Mouse (Mus musculus) ES-Bruce4 (cell line): ENCODE measurements around the gene Mre11a.

ENCODE experiments used
- CTCF ChIP-seq: IDR thresholded peaks from one replicate; pipeline ENCODE4 v1.8.1; 2011; ENCODE audit warnings: low read depth, low read length
- EP300 ChIP-seq: IDR thresholded peaks from 2 replicates; pipeline ENCODE4 v1.6.1; 2011; ENCODE audit warnings: low read depth, low read length; ENCODE audit not compliant: insufficient read depth
- POLR2A ChIP-seq: IDR thresholded peaks from one replicate; pipeline ENCODE4 v1.8.1; 2011; ENCODE audit warnings: low read length; ENCODE audit not compliant: insufficient read depth

DNA sequence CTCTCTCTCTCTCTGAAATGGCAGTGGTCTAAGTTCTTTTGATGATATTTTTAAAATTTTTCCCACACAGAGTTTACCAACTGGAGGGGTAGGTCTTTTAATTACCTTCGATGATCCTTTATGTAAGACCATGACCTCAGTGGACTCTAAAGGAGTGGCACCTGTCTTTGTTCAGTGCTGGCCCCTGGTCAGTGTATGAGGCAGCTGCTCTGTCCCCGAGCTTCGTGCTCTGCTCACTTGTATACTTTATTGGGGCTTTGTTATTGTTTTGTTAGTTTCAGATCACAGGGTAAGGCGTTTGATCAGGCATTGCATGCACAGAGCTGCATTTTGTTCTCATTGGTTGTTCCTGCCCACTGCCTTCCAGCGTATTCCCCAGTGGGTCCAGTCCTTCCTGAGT lies 55.5 kb downstream of the Mre11a start:
- TF ChIP-seq CTCF = no peak
- TF ChIP-seq POLR2A = no peak
- no peak for TF ChIP-seq EP300
